Mouse (Mus musculus) left cerebral cortex, postnatal 14 days (tissue): Measurements from ENCODE around the gene Gpr160. TPM values are rescaled to one million over a fixed set of nuclear protein-coding genes. Genes with fewer than 3 reads are reported as not detected.

ENCODE experiments used
- DNase-seq, 2 experiments: peaks; one replicate each; pipeline ENCODE4 v3.0.0; 2021 to 2022; ENCODE audit warnings: low spot score in 2 of 2, mixed read lengths in 1 of 2
- intact Hi-C: fragments of 180-260 bp; cut with DNase I; formaldehyde crosslinking; loops from one replicate; pipeline ENCODE4 v1.15.1; 2025
- total RNA-seq, 2 experiments: library from RNA; stranded (reverse); gene quantifications; 2 replicates each; pipeline ENCODE4 v1.2.3; 2021

Gpr160 gene
- total RNA-seq, 2 experiments from 2014 or later: 0.22 to 0.53 TPM

DNA sequence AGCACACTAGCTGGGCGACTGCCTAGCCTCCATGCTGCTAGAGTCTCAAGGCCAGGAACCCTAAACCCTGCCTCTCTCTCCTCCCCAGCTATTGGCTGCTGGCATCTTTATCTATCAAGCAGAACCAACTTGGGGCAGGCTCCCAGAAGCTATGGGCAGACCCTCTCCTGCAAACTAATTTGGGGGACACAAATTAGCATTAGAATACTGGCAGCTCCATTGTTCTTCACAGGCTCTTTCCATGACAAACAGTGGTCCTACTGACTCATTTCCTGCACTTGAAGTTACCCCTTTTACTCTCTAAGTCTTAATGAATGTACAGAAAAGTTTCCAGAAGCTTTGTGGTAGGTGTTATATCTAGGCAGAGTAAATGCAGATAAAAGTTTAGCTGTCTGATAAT, 33.3 kb downstream of the Gpr160 start:
- DNase-seq: no peak
- intact Hi-C loops: no loop called here

GRCm38 (mm10) chr3:30896721-30897120, 41.0 kb downstream of the Gpr160 start:
- intact Hi-C loops: no loop called here
- DNase-seq: no peak

GRCm38 (mm10) chr3:30899407-30899806, 43.7 kb downstream of the Gpr160 start:
- DNase-seq: no peak
- intact Hi-C loops: no loop called here

DNA sequence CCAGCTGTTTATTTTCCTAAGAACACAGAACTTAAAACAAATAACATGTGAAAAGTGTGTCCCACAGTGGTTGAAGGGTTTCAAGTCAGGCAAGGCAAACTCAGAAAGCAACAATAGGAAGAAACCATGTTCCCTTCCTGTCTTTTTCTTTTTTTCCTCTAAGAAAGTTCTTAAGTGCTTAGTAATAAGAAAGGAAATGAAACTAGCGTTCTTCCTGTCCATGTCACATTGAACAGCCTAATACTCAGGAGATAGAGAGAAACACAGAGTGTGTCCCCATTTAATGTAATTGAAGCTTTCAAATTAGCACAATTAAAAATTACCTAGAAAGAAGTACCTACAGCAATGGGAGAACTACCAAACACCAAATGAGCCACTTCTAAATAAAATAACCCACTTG, 48.9 kb downstream of the Gpr160 start:
- no peak for DNase-seq
- intact Hi-C loops: no loop called here

- DNase-seq: no peak
- intact Hi-C loops: no loop called here
These were observed 61.4 kb downstream of the Gpr160 start for GRCm38 (mm10) chr3:30917160-30917559.

- no peak for DNase-seq
- intact Hi-C loops: no loop called here
These were observed 71.9 kb downstream of the Gpr160 start for GRCm38 (mm10) chr3:30927664-30928063.

- DNase-seq: no peak
- intact Hi-C loops: no loop called here
These were observed 74.1 kb downstream of the Gpr160 start for GRCm38 (mm10) chr3:30929828-30930227.

- intact Hi-C loops: no loop called here
- DNase-seq: no peak
These were observed 78.6 kb downstream of the Gpr160 start for GRCm38 (mm10) chr3:30934384-30934783.

Other genes starting within 250 kb of the Gpr160 start
- not detected for gene Lrriq4, start 211.4 kb upstream of the Gpr160 start, total RNA-seq
- under 1 TPM in 1 of 2 experiments, not detected in 1; 0.18 TPM for gene Lrrc34, start 208.1 kb upstream of the Gpr160 start, total RNA-seq
- gene Lrrc31, start 156.1 kb upstream of the Gpr160 start, total RNA-seq: not detected
- under 1 TPM in 1 of 2 experiments, not detected in 1; 0.11 TPM for gene Samd7, start 109.7 kb upstream of the Gpr160 start, total RNA-seq
- gene Sec62, start 63.1 kb upstream of the Gpr160 start, total RNA-seq: 100 to 1,000 TPM; 101 to 111 TPM
- 10 to 100 TPM; 33.0 to 36.2 TPM for gene Phc3, start 113.5 kb downstream of the Gpr160 start, total RNA-seq
- 10 to 100 TPM; 58.3 to 72.2 TPM for gene Prkci, start 139.8 kb downstream of the Gpr160 start, total RNA-seq
- 10 to 100 TPM; 63.1 to 64.6 TPM for gene Skil, start 239.1 kb downstream of the Gpr160 start, total RNA-seq